Mouse (Mus musculus) CH12.LX (cell line): ENCODE results near the gene Cdk2. TPM values are rescaled to one million over a fixed set of nuclear protein-coding genes. Genes with fewer than 3 reads are reported as not detected.

Experiments used
- DNase-seq: peaks from one replicate; pipeline ENCODE4 v3.0.0-alpha.2; 2013; ENCODE audit errors: extremely low read depth
- H3K27ac ChIP-seq: 2 replicates; pipeline ENCODE4 v1.5.1; 2012; ENCODE audit warnings: low read depth, mild to moderate bottlenecking, control low read depth, moderate library complexity; ENCODE audit not compliant: insufficient read depth
- H3K27me3 ChIP-seq: replicated peaks from 2 replicates; pipeline ENCODE3; 2012; ENCODE audit warnings: inconsistent platforms
- H3K36me3 ChIP-seq, 2 experiments: replicated peaks in 1 of 2; 2 replicates each; pipeline versions ENCODE3 to v1.6.1; 2012; ENCODE audit warnings: inconsistent platforms in 1 of 2, low read length in 1 of 2, mild to moderate bottlenecking in 1 of 2, mixed read lengths in 1 of 2, moderate library complexity in 1 of 2; ENCODE audit not compliant: control insufficient read depth in 1 of 2, insufficient read depth in 1 of 2
- H3K4me1 ChIP-seq, 2 experiments: 2 replicates each; pipeline ENCODE4 v1.6.1; 2012; ENCODE audit warnings: inconsistent platforms in 1 of 2, moderate library complexity in 1 of 2; ENCODE audit not compliant: insufficient read depth in 2 of 2, control insufficient read depth in 1 of 2
- H3K4me2 ChIP-seq: 2 replicates; pipeline ENCODE4 v1.6.1; 2012; ENCODE audit warnings: low read depth, mild to moderate bottlenecking, control low read depth; ENCODE audit not compliant: poor library complexity, insufficient read depth, severe bottlenecking
- H3K4me3 ChIP-seq, 3 experiments: fragments of 150-350 bp in 1 of 3; sonication (generic) in 1 of 3; replicated peaks in 1 of 3; 2 replicates each; pipeline versions ENCODE3 to v1.5.1; 2011 to 2012; ENCODE audit warnings: low read depth in 2 of 3, low read length in 2 of 3, mild to moderate bottlenecking in 2 of 3, moderate library complexity in 2 of 3, control low read depth in 1 of 3, improper control_type of control experiment in 1 of 3, inconsistent platforms in 1 of 3, mixed read lengths in 1 of 3; ENCODE audit not compliant: poor library complexity in 1 of 3
- H3K79me2 ChIP-seq: replicated peaks from 2 replicates; pipeline ENCODE4 v1.6.1; 2012; ENCODE audit warnings: mild to moderate bottlenecking, moderate library complexity; ENCODE audit not compliant: control insufficient read depth, poor library complexity, insufficient read depth, severe bottlenecking; ENCODE audit errors: extremely low read depth
- H3K9ac ChIP-seq: 2 replicates; pipeline ENCODE4 v1.6.1; 2012; ENCODE audit warnings: low read depth, mild to moderate bottlenecking, control low read depth, moderate library complexity; ENCODE audit not compliant: insufficient read depth
- H3K9me3 ChIP-seq: replicated peaks from 2 replicates; pipeline ENCODE3; 2012; ENCODE audit warnings: low read length, inconsistent platforms, mixed read lengths
- BHLHE40 ChIP-seq: IDR thresholded peaks from 2 replicates; pipeline ENCODE4 v1.6.1; 2011; ENCODE audit warnings: mild to moderate bottlenecking, low read depth, low read length, improper control_type of control experiment
- CHD2 ChIP-seq: IDR thresholded peaks from 2 replicates; pipeline ENCODE4 v1.6.1; 2011; ENCODE audit warnings: low read length, improper control_type of control experiment
- CTCF ChIP-seq, 2 experiments: IDR thresholded peaks in 1 of 2; conservative IDR thresholded peaks in 1 of 2; 2 replicates each; pipeline ENCODE4 v1.5.1; 2011 to 2012; ENCODE audit warnings: low read depth in 2 of 2, low read length in 2 of 2, improper control_type of control experiment in 1 of 2, inconsistent platforms in 1 of 2, mild to moderate bottlenecking in 1 of 2, moderate library complexity in 1 of 2
- E2F4 ChIP-seq: IDR thresholded peaks from 2 replicates; pipeline ENCODE4 v1.6.1; 2011; ENCODE audit warnings: low read depth, low read length, improper control_type of control experiment; ENCODE audit not compliant: insufficient replicate concordance
- ELF1 ChIP-seq: IDR thresholded peaks from 2 replicates; pipeline ENCODE4 v1.6.1; 2014; ENCODE audit warnings: low read depth, mild to moderate bottlenecking, inconsistent platforms, low read length, improper control_type of control experiment
- EP300 ChIP-seq: IDR thresholded peaks from 2 replicates; pipeline ENCODE4 v1.6.1; 2011; ENCODE audit warnings: low read length, improper control_type of control experiment
- ETS1 ChIP-seq: conservative IDR thresholded peaks from 2 replicates; pipeline ENCODE4 v1.6.1; 2012; ENCODE audit warnings: low read depth, mild to moderate bottlenecking, inconsistent platforms, low read length, improper control_type of control experiment, moderate library complexity
- GABPA ChIP-seq: IDR thresholded peaks from 2 replicates; pipeline ENCODE4 v1.6.1; 2012; ENCODE audit warnings: low read depth, low read length, improper control_type of control experiment, inconsistent platforms; ENCODE audit not compliant: insufficient replicate concordance
- HCFC1 ChIP-seq: IDR thresholded peaks from 2 replicates; pipeline ENCODE4 v1.6.1; 2012; ENCODE audit warnings: low read depth, mild to moderate bottlenecking, inconsistent platforms, low read length, improper control_type of control experiment
- IRF4 ChIP-seq: IDR thresholded peaks from 2 replicates; pipeline ENCODE4 v1.6.1; 2014; ENCODE audit warnings: low read depth, mild to moderate bottlenecking, inconsistent platforms, low read length, improper control_type of control experiment
- JUN ChIP-seq: IDR thresholded peaks from 2 replicates; pipeline ENCODE4 v1.6.1; 2011; ENCODE audit warnings: low read depth, mild to moderate bottlenecking, low read length, improper control_type of control experiment, moderate library complexity; ENCODE audit not compliant: insufficient read depth
- JUND ChIP-seq: conservative IDR thresholded peaks from 2 replicates; pipeline ENCODE4 v1.6.1; 2011; ENCODE audit warnings: low read depth, low read length, improper control_type of control experiment
- KAT2A ChIP-seq: IDR thresholded peaks from 2 replicates; pipeline ENCODE4 v1.6.1; 2012; ENCODE audit warnings: low read length, improper control_type of control experiment, inconsistent platforms; ENCODE audit not compliant: insufficient replicate concordance
- MAFK ChIP-seq: IDR thresholded peaks from 2 replicates; pipeline ENCODE4 v1.6.1; 2011; ENCODE audit warnings: low read length, improper control_type of control experiment; ENCODE audit not compliant: insufficient replicate concordance
- MAX ChIP-seq: IDR thresholded peaks from 2 replicates; pipeline ENCODE4 v1.6.1; 2011; ENCODE audit warnings: low read length, improper control_type of control experiment
- MAZ ChIP-seq: IDR thresholded peaks from 2 replicates; pipeline ENCODE4 v1.6.1; 2012; ENCODE audit warnings: low read depth, mild to moderate bottlenecking, inconsistent platforms, low read length, improper control_type of control experiment, moderate library complexity
- MEF2A ChIP-seq: IDR thresholded peaks from 2 replicates; pipeline ENCODE4 v1.6.1; 2014; ENCODE audit warnings: low read depth, mild to moderate bottlenecking, inconsistent platforms, low read length, improper control_type of control experiment, borderline replicate concordance
- MXI1 ChIP-seq: IDR thresholded peaks from 2 replicates; pipeline ENCODE4 v1.6.1; 2011; ENCODE audit warnings: mild to moderate bottlenecking, low read depth, low read length, improper control_type of control experiment
- MYC ChIP-seq: IDR thresholded peaks from 2 replicates; pipeline ENCODE4 v1.6.1; 2011; ENCODE audit warnings: low read depth, mild to moderate bottlenecking, improper control_type of control experiment, low read length
- NELFE ChIP-seq: IDR thresholded peaks from 2 replicates; pipeline ENCODE4 v1.6.1; 2011; ENCODE audit warnings: low read depth, low read length, improper control_type of control experiment
- NRF1 ChIP-seq: IDR thresholded peaks from 2 replicates; pipeline ENCODE4 v1.6.1; 2014; ENCODE audit warnings: low read depth, mild to moderate bottlenecking, inconsistent platforms, low read length, improper control_type of control experiment, moderate library complexity
- PAX5 ChIP-seq: IDR thresholded peaks from 2 replicates; pipeline ENCODE4 v1.6.1; 2012; ENCODE audit warnings: low read length, inconsistent platforms, mixed read lengths
- POLR2A ChIP-seq: IDR thresholded peaks from 2 replicates; pipeline ENCODE4 v1.6.1; 2011; ENCODE audit warnings: low read depth, mild to moderate bottlenecking, improper control_type of control experiment, low read length
- POLR2AphosphoS2 ChIP-seq: IDR thresholded peaks from 2 replicates; pipeline ENCODE4 v1.6.1; 2011; ENCODE audit warnings: low read depth, low read length, improper control_type of control experiment
- RAD21 ChIP-seq: IDR thresholded peaks from 2 replicates; pipeline ENCODE4 v1.6.1; 2011; ENCODE audit warnings: low read depth, mild to moderate bottlenecking, low read length, improper control_type of control experiment, moderate library complexity
- RCOR1 ChIP-seq: conservative IDR thresholded peaks from 2 replicates; pipeline ENCODE4 v1.6.1; 2012; ENCODE audit warnings: low read depth, mild to moderate bottlenecking, inconsistent platforms, low read length, improper control_type of control experiment
- SIN3A ChIP-seq: IDR thresholded peaks from 2 replicates; pipeline ENCODE4 v1.6.1; 2012; ENCODE audit warnings: low read length, improper control_type of control experiment, inconsistent platforms
- SMC3 ChIP-seq: IDR thresholded peaks from 2 replicates; pipeline ENCODE4 v1.6.1; 2011; ENCODE audit warnings: low read depth, low read length, improper control_type of control experiment
- TBP ChIP-seq: conservative IDR thresholded peaks from 2 replicates; pipeline ENCODE4 v1.6.1; 2011; ENCODE audit warnings: low read depth, low read length, improper control_type of control experiment
- TCF12 ChIP-seq: IDR thresholded peaks from 2 replicates; pipeline ENCODE4 v1.6.1; 2014; ENCODE audit warnings: low read depth, mild to moderate bottlenecking, inconsistent platforms, low read length, improper control_type of control experiment
- UBTF ChIP-seq: IDR thresholded peaks from 2 replicates; pipeline ENCODE4 v1.6.1; 2012; ENCODE audit warnings: low read depth, mild to moderate bottlenecking, inconsistent platforms, low read length, improper control_type of control experiment, moderate library complexity
- USF1 ChIP-seq: IDR thresholded peaks from 2 replicates; pipeline ENCODE4 v1.6.1; 2014; ENCODE audit warnings: low read depth, mild to moderate bottlenecking, inconsistent platforms, low read length, improper control_type of control experiment
- USF2 ChIP-seq: conservative IDR thresholded peaks from 2 replicates; pipeline ENCODE4 v1.6.1; 2011; ENCODE audit warnings: low read depth, low read length, improper control_type of control experiment
- ZC3H11A ChIP-seq: IDR thresholded peaks from 2 replicates; pipeline ENCODE4 v1.6.1; 2012; ENCODE audit warnings: low read depth, mild to moderate bottlenecking, inconsistent platforms, low read length, improper control_type of control experiment
- ZKSCAN1 ChIP-seq: IDR thresholded peaks from 2 replicates; pipeline ENCODE4 v1.6.1; 2012; ENCODE audit warnings: low read depth, inconsistent platforms, low read length, improper control_type of control experiment, borderline replicate concordance
- ZMIZ1 ChIP-seq: IDR thresholded peaks from 2 replicates; pipeline ENCODE4 v1.6.1; 2012; ENCODE audit warnings: low read depth, mild to moderate bottlenecking, inconsistent platforms, low read length, improper control_type of control experiment
- ZNF384 ChIP-seq: IDR thresholded peaks from 2 replicates; pipeline ENCODE4 v1.6.1; 2012; ENCODE audit warnings: low read depth, low read length, improper control_type of control experiment, inconsistent platforms
- dilution Hi-C: fragments of 300-500 bp; cut with MboI; formaldehyde crosslinking; loops from 2 replicates; pipeline ENCODE4 v1.14.3; 2020; ENCODE audit warnings: low sequenced_read_pairs; ENCODE audit not compliant: extremely low pct_unique_long_range_greater_than_20kb, extremely low pct_ligation_motif_present
- in situ Hi-C: fragments of 300-500 bp; cut with MboI; formaldehyde crosslinking; loops from 3 replicates; pipeline ENCODE4 v1.14.3; 2019; ENCODE audit warnings: low sequenced_read_pairs, low pct_ligation_motif_present, low pct_unique_long_range_greater_than_20kb, mixed read lengths
- polyA plus RNA-seq: library from polyadenylated mRNA; unstranded; fragments of >175 nt; gene quantifications from 2 replicates; pipeline ENCODE4 v1.2.1, GENCODE M21; 2012; ENCODE audit warnings: low read depth; ENCODE audit not compliant: insufficient read length
- total RNA-seq, 2 experiments: library from RNA; depleted of rRNA; stranded (reverse); fragments of 300-350 nt in 1 of 2; fragments of >200 nt in 1 of 2; gene quantifications; 2 replicates each; pipeline ENCODE4 v1.2.3; 2012 to 2014

The Cdk2 gene
- 38.9 and 47.1 TPM in 2 replicates for total RNA-seq (2012; rRNA removed)
- total RNA-seq (2014; rRNA removed): 79.3 and 86.9 TPM in 2 replicates
- polyA plus RNA-seq: 75.3 and 89.2 TPM in 2 replicates

- Histone ChIP-seq H3K4me3 (peak within 1 kb of the TSS; percentile 77 to 90 (median 80)), H3K9ac (peak within 1 kb of the TSS; percentile 98), H3K4me1 (peaks cover 3 to 40% of the 10 kb centered on the region in 2 experiments; a peak in 3 of 4 replicates), H3K4me2 (peak within 1 kb of the TSS; percentile 91), H3K36me3 (peaks cover 27 to 33% of the 10 kb centered on the region in 2 experiments), H3K9me3 (no peaks in the 10 kb centered on the region), H3K27me3 (no peaks in the 10 kb centered on the region), H3K79me2 (peaks cover 22% of the 10 kb centered on the region), H3K27ac (peak within 1 kb of the TSS; percentile 52)
- DNase-seq: peak; percentile 87
- dilution Hi-C loops: no loop called here
- in situ Hi-C loops: no loop called here
- peak; percentile 90 for TF ChIP-seq E2F4
- peak; percentile 85 for TF ChIP-seq TCF12
- no peak for TF ChIP-seq ZNF384
- TF ChIP-seq MXI1: peak; percentile 78; the same call in 1 of the 2 replicates
- TF ChIP-seq MAX: peak; percentile 16; the same call in 1 of the 2 replicates
- TF ChIP-seq USF2: no peak
- no peak for TF ChIP-seq ZKSCAN1
- peak; percentile 47; the same call in 1 of the 2 replicates for TF ChIP-seq CHD2
- TF ChIP-seq KAT2A: peak; percentile 46; the same call in 1 of the 2 replicates
- no peak for TF ChIP-seq MAFK
- TF ChIP-seq ELF1: peak; percentile 94
- TF ChIP-seq PAX5: no peak
- no peak for TF ChIP-seq CTCF (conservative IDR thresholded peaks at IDR 0.05 in 1 of 2, IDR thresholded peaks at IDR 0.05 in 1 of 2; ENCODE audit: low read depth in 2 of 2, low read length in 2 of 2)
- no peak for TF ChIP-seq JUN
- no peak for TF ChIP-seq ZC3H11A
- TF ChIP-seq GABPA: no peak
- peak; percentile 58; the same call in 1 of the 2 replicates for TF ChIP-seq RCOR1
- peak; percentile 88 for TF ChIP-seq MAZ
- TF ChIP-seq POLR2AphosphoS2: peak; percentile 80; the same call in 1 of the 2 replicates
- TF ChIP-seq MYC: 0 out of 2 replicates have a peak, but pooled peaks have one; percentile 58
- TF ChIP-seq BHLHE40: peak; percentile 93
- peak; percentile 92 for TF ChIP-seq NELFE
- TF ChIP-seq RAD21: no peak
- TF ChIP-seq SMC3: no peak
- peak; percentile 56 for TF ChIP-seq HCFC1
- peak; percentile 45 for TF ChIP-seq ETS1
- no peak for TF ChIP-seq JUND
- peak; percentile 19; the same call in 1 of the 2 replicates for TF ChIP-seq USF1
- TF ChIP-seq NRF1: 0 out of 2 replicates have a peak, but pooled peaks have one; percentile 29
- TF ChIP-seq IRF4: peak; percentile 61
- no peak for TF ChIP-seq MEF2A
- peak; percentile 58; the same call in 1 of the 2 replicates for TF ChIP-seq UBTF
- TF ChIP-seq TBP: 0 out of 2 replicates have a peak, but pooled peaks have one; percentile 53
- peak; percentile 93 for TF ChIP-seq POLR2A
- TF ChIP-seq EP300: peak; percentile 54; the same call in 1 of the 2 replicates
- no peak; the same call in 1 of the 2 replicates for TF ChIP-seq SIN3A
- TF ChIP-seq ZMIZ1: peak; percentile 67
These were observed at the start of gene Cdk2 for GRCm38 (mm10) chr10:128704491-128705316. Gene Cdk2 (minus strand): TSS chr10:128705031.
